ENCODE assay signal across 8 mouse cellular contexts in genomic region chr6:88726252-88727211, GRCm38 (mm10). TPM values are rescaled to one million over a fixed set of nuclear protein-coding genes. Genes with fewer than 3 reads are reported as not detected.
A peak's percentile ranks its signal among the peaks of the same experiment; 100 is the strongest.
DNase-seq lines count a peak whose midpoint lies in the region; ATAC-seq and TF ChIP-seq lines count a peak whose summit lies in the region.

No protein-coding gene starts in this region.

- TF ChIP-seq POLR2A in olfactory bulb, adult 2 months (IDR thresholded peaks at IDR 0.05; ENCODE audit: insufficient read depth, low read depth, low read length) = no peak

- peak overlapping the region; percentile 32; the same call in 1 of the 2 replicates for H3K9ac ChIP-seq in hindbrain, embryonic 15.5 days

- no peaks in the 10 kb centered on the region for H3K36me3 ChIP-seq in hindbrain, embryonic 15.5 days
- no peaks in the 10 kb centered on the region for H3K36me3 ChIP-seq in hindbrain, embryonic 10.5 days

- peak overlapping the region; percentile 57 for H3K4me3 ChIP-seq in hindbrain, embryonic 15.5 days
- no peak overlapping the region for H3K4me3 ChIP-seq in hindbrain, embryonic 10.5 days
- peak overlapping the region; percentile 72 for H3K4me3 ChIP-seq in brown adipose tissue, adult 24 weeks (ENCODE audit: insufficient read depth, low read depth, low read length)
- peak overlapping the region; percentile 25 for H3K4me3 ChIP-seq in olfactory bulb, adult 2 months (ENCODE audit: insufficient read depth, low read depth, low read length)

- peak; percentile 32; the same call in 1 of the 2 replicates for ATAC-seq in hindbrain, embryonic 15.5 days (ENCODE audit: low FRiP score, low read depth)
- no peak for ATAC-seq in erythroid progenitor cell, adult 5-6 weeks (replicated peaks; ENCODE audit: low FRiP score, poor library complexity, severe bottlenecking)

- no peak for TF ChIP-seq CTCF in olfactory bulb, adult 2 months (IDR thresholded peaks at IDR 0.05; ENCODE audit: insufficient read depth, low read depth, low read length)

- peak overlapping the region; percentile 64 for H3K27ac ChIP-seq in hindbrain, embryonic 15.5 days (replicated peaks)
- H3K27ac ChIP-seq in hindbrain, embryonic 10.5 days = no peak overlapping the region
- peak overlapping the region; percentile 97 for H3K27ac ChIP-seq in brown adipose tissue, adult 24 weeks (replicated peaks; ENCODE audit: low read depth, low read length)
- H3K27ac ChIP-seq in olfactory bulb, adult 2 months (ENCODE audit: insufficient read depth, low read depth, low read length) = peak overlapping the region; percentile 13

- H3K4me2 ChIP-seq in hindbrain, embryonic 15.5 days = peak overlapping the region; percentile 97

- no peaks in the 10 kb centered on the region; the same call in 1 of the 2 replicates for H3K27me3 ChIP-seq in hindbrain, embryonic 15.5 days
- peaks cover 76% of the 10 kb centered on the region for H3K27me3 ChIP-seq in hindbrain, embryonic 10.5 days (ENCODE audit: insufficient read depth, poor library complexity, severe bottlenecking)

- H3K4me1 ChIP-seq in hindbrain, embryonic 15.5 days (replicated peaks) = peaks cover 27% of the 10 kb centered on the region
- peaks cover 39% of the 10 kb centered on the region for H3K4me1 ChIP-seq in hindbrain, embryonic 10.5 days (replicated peaks)
- H3K4me1 ChIP-seq in brown adipose tissue, adult 24 weeks (ENCODE audit: control insufficient read depth, insufficient read depth, insufficient read length, low read length) = peaks cover 46% of the 10 kb centered on the region
- peaks cover 31% of the 10 kb centered on the region for H3K4me1 ChIP-seq in olfactory bulb, adult 2 months (ENCODE audit: control insufficient read depth, insufficient read depth, low read length)

- 48% methylated on average over 9 of the region's 9 CpGs for WGBS in hindbrain, embryonic 15.5 days
- WGBS in hindbrain, embryonic 10.5 days = 69% methylated on average over 9 of the region's 9 CpGs
- 48% methylated on average over 9 of the region's 9 CpGs for WGBS in olfactory bulb, adult 2 months

- DNase-seq in hindbrain, embryonic 10.5 days (ENCODE audit: low spot score) = no peak
- DNase-seq in frontal cortex, postnatal 14 days (ENCODE audit: low spot score in 2 of 2) = peak; percentile 51 to 69
- peak; percentile 55 to 85 for DNase-seq in layer of hippocampus, postnatal 14 days (ENCODE audit: low spot score in 2 of 2)
- no peak for DNase-seq in gastrocnemius, postnatal 25 days

- H3K9me3 ChIP-seq in hindbrain, embryonic 15.5 days = no peaks in the 10 kb centered on the region
- H3K9me3 ChIP-seq in hindbrain, embryonic 10.5 days = no peaks in the 10 kb centered on the region

RNA-seq across cellular contexts. Expression of gene Mgll, which starts 2.3 kb away (rescaled TPM):
- polyA plus RNA-seq in hindbrain, embryonic 15.5 days (2015; fragmentation: Nextera tagmentation; extraction: Ambion mirVana) = 54.3 and 59.0 TPM in 2 replicates
- 4.3 and 10.2 TPM in 2 replicates for polyA plus RNA-seq in hindbrain, embryonic 10.5 days (2016; fragmentation: Nextera tagmentation; extraction: Ambion mirVana)
- polyA plus RNA-seq in brown adipose tissue, adult 24 weeks (2012; ENCODE audit: insufficient read depth, insufficient read length, missing spikeins) = 257 and 493 TPM in 2 replicates
- 100 to 1,000 TPM; 174 to 186 TPM for total RNA-seq in layer of hippocampus, postnatal 14 days (2021)
- polyA plus RNA-seq in olfactory bulb, adult 2 months (2012; ENCODE audit: insufficient read depth, insufficient read length, low replicate concordance, missing spikeins) = not detected in 2 replicates
- 10 to 100 TPM; 40.0 to 47.5 TPM for total RNA-seq in gastrocnemius, postnatal 25 days (2021)
- total RNA-seq in erythroid progenitor cell, adult 5-6 weeks (2015; ENCODE audit: low replicate concordance) = 114 and 119 TPM in 2 replicates
- total RNA-seq in erythroid progenitor cell, adult 5-6 weeks (2017; ENCODE audit: low replicate concordance) = 92.5 and 112 TPM in 2 replicates

Comparison
In these comparisons a context has a peak if more than half of its experiments do, and no peak if none do; other contexts are left out.
1. DNase-seq: peak in frontal cortex, postnatal 14 days (2 of 2) and layer of hippocampus, postnatal 14 days (2 of 2); none in hindbrain, embryonic 10.5 days (single experiment) and gastrocnemius, postnatal 25 days (single experiment).